Mouse (Mus musculus) forelimb bud, embryonic 11.5 days (tissue): ENCODE results near the gene Drc1.

Experiments
- DNase-seq: peaks from one replicate; pipeline ENCODE4 v3.0.0-alpha.2; 2012; ENCODE audit warnings: low read depth, low spot score

Gene Drc1

GRCm38 (mm10) chr5:30281291-30281732, at the start of gene Drc1:
TSS of gene Drc1 (plus strand) at chr5:30281388.
- DNase-seq, result peak; percentile 43

GRCm38 (mm10) chr5:30231891-30232270, 49.3 kb upstream of the Drc1 start:
- no peak for DNase-seq

GRCm38 (mm10) chr5:30232271-30232971, 48.8 kb upstream of the Drc1 start, which contains the start of gene Selenoi:
TSS of gene Selenoi (plus strand) at chr5:30232581.
- DNase-seq, result peak; percentile 97

- no peak for DNase-seq
Observed at GRCm38 (mm10) chr5:30233042-30233441, 48.1 kb upstream of the Drc1 start.

- DNase-seq, result no peak
Observed at GRCm38 (mm10) chr5:30233979-30234378, 47.2 kb upstream of the Drc1 start.

- DNase-seq, result no peak
Observed at GRCm38 (mm10) chr5:30235641-30236126, 45.5 kb upstream of the Drc1 start.

GRCm38 (mm10) chr5:30238533-30238932, 42.7 kb upstream of the Drc1 start:
- no peak for DNase-seq

GRCm38 (mm10) chr5:30240552-30240951, 40.6 kb upstream of the Drc1 start:
- DNase-seq, result no peak

GRCm38 (mm10) chr5:30242410-30242809, 38.8 kb upstream of the Drc1 start:
- DNase-seq, result no peak

- DNase-seq, result no peak
Observed at GRCm38 (mm10) chr5:30243741-30244140, 37.4 kb upstream of the Drc1 start.

- DNase-seq, result no peak
Observed at GRCm38 (mm10) chr5:30245861-30246416, 35.2 kb upstream of the Drc1 start.

- no peak for DNase-seq
Observed at GRCm38 (mm10) chr5:30247666-30248065, 33.5 kb upstream of the Drc1 start.

- DNase-seq, result no peak
Observed at GRCm38 (mm10) chr5:30255567-30256354, 25.4 kb upstream of the Drc1 start.

GRCm38 (mm10) chr5:30258776-30259175, 22.4 kb upstream of the Drc1 start:
- DNase-seq, result no peak

GRCm38 (mm10) chr5:30270571-30271190, 10.5 kb upstream of the Drc1 start:
- DNase-seq, result no peak

- no peak for DNase-seq
Observed at GRCm38 (mm10) chr5:30271599-30272281, 9.4 kb upstream of the Drc1 start.

- no peak for DNase-seq
Observed at GRCm38 (mm10) chr5:30276361-30276760, 4.8 kb upstream of the Drc1 start.

GRCm38 (mm10) chr5:30278952-30279351, 2.2 kb upstream of the Drc1 start:
- DNase-seq, result no peak

- DNase-seq, result no peak
Observed at GRCm38 (mm10) chr5:30279446-30279845, 1.7 kb upstream of the Drc1 start.

- no peak for DNase-seq
Observed at GRCm38 (mm10) chr5:30280864-30281263, 324 bp upstream of the Drc1 start.
